Mouse (Mus musculus): ENCODE results near the gene Gan. TPM values are rescaled to one million over a fixed set of nuclear protein-coding genes. Genes with fewer than 3 reads are reported as not detected.

The Gan gene
- polyA plus RNA-seq, 1 experiment from 2014 or later: 2.3 TPM

DNA sequence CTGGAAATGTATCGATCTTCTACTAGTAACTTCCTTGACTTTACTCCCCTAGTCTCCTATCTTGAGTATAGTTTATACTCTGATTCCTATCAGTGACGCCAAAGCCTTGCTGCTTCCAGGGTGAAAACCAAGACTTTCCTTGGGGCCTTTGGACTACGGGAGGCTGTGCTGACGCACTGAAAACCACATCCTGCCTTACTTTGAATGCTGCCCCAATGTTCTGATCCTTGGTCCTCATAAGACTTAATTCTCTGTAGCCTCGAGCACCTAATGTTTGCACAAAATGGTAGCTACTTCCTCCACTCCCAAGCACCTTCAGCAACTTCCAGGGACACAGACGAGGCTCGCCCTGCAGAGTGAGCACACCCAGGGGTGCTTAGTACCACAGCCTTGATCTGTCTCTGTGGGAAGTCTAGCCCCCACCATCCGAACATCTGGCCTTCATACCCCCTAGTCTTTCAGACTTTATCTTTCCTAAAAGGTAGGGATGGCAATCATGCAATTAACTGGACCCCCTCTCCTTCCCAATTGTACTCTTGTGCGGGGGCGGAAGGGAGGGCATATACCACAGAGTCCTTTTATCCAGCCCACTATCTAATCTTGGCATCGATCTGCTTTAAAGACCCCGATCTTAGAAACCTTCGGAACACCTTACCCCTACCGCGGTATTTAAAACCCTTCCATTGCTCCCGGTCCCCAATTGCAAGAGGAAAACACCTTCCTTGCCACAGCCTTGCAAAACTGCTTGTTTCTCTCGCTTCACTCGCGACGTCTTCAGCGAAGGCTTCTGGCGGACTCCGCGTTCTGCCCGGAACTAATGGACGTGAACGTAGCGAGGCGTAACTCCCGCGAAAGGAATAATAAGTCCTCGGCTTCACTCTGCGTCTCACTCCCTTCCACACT, 818 bp upstream of the Gan start:
- DNase-seq (ENCODE audit: low spot score): peak; percentile 60

DNA sequence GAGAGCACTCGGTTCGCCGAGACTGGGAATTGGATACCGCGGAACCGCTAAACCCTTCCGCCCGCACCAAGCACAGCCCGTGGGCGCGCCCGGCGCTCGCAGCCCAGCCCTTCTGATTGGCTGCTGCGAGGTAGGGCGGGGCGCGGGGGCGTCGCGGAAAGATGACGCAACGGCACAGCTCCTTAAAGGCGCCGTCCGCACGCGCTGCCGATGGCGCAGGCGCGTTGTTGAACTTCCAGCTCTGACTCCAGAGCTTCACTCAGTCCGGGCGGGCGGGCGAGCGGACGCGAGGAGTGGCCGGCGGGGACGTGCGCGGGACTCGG, 205 bp upstream of the Gan start:
- peak; percentile 96 for DNase-seq (ENCODE audit: low spot score)

DNA sequence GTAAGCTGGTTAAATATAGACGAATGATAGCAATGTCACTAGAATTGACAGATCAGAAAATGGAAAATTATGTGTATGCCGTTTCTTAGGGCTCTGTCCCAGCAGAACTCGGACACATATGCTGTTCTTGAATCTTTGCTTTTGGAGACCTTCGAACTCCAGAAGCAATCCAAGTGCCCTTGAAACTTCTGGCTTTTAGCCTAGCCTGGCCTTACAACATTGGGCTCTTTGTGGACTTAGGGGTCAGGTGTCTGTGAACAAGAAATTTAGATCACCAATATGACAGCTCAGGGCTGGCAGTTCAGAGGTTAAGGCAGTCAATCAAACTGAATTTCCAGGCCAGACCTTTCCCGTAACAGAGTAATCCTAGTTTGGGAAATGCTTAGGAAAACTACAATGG, 1.1 kb downstream of the Gan start:
- no peak for DNase-seq (ENCODE audit: low spot score)

DNA sequence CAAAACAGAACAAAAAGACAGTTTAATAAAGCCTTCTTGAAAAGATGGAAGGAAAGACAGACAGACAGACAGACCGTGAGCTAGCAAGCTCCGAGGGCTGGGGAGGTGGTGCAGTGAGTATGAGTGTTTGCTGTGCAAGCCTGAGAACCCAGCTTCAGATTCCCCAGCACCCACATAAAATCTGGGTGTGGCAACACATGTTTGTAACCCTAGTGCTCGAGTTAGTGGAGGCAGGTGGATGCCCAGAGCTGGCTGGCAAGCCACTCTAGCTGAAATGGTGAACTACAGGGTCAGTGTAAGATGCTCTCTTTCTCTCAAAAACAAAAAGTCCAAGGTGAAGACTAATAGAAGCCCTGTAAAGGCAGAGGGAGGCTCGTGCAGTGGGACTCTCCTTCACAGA, 7.0 kb downstream of the Gan start:
- no peak for DNase-seq (ENCODE audit: low spot score)

DNA sequence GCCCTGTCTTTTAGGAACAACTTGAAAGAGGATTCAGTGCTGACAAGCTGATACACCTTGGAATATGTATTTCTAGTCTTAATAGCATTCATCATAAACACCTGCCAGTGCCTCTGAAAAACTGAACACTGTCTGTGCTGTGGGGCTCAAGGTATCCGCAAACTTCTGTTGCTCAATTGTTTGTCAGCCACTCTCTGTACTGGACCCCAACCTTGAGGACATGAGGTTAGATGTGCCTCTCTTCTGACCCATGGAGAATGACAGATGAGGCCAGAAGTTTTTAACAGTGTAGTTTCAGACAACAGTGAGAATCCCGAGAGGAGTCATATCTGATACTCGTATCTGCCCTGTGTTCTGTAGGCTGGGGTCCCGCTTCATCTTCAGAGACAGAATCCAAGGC, 7.6 kb downstream of the Gan start:
- no peak for DNase-seq (ENCODE audit: low spot score)

DNA sequence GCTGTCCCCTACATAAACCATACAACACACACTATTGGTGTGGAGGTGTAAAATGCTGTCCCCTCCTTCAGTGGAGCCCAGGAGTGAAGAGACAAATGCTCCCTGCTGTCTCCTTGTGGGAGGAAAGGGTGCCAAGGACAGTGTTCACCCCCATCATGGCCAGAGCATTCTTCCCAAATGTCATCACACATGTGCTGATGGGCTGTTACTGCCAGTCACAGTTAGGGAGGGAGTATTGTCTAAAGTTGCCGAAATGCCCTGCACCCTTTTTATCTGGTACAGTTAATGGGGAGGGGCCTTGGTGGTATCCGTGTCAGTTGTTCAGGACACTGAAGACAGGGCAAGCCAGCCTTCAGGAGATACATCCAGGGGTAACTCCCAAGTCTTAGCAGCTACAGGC, 8.6 kb downstream of the Gan start:
- DNase-seq (ENCODE audit: low spot score): no peak

DNA sequence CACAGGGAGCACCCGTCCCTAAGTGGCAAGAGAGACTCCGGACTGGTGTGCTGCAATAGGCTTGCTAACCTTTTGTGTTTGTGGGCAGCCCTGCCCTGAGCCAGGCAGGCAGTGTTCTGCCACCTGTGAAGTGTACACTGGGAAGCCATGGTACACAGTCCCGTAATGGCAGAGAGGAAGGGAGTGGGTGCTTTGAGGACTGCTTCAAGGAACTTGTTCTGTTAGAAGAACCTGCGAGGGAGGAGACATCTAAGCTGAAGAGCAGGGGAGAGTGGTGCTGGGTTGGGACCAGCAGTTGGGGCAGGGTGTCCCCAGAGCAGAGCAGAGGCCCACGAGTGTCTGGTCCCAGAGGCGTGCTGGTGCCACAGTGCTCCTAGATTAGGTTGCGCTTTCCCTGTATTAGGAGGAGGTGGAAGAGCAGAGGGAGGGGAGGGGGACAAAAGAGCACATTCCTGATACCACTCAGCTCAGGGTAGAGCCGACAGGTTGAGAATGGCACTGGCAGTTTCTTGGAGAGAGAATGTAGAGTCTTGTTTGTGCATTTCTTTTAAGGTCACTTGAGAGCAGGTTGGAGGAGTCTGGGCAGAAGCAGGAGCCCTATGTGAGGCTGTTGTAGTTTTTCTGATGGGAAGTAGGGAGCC, 9.4 kb downstream of the Gan start:
- DNase-seq (ENCODE audit: low spot score): no peak

DNA sequence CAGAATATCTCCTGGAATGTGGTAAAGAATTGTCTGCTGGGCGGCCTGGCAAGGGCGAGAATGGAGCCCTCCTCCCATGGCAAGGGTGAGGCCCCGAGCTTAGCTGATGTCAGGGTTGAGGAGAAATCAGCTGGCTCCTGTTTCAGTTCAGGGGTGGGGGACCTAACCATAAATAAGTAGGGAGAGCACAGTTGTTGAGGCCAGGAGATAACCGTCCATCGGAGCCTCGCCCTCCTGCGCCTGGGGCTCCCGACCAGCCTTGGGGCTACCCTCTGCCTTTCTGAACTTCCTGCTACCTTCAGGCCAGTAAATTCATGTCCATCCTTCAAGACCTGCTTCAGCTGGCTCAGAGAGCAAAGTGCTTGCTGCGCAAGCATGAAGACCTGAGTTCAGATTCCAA, 10.4 kb downstream of the Gan start:
- DNase-seq (ENCODE audit: low spot score): no peak

DNA sequence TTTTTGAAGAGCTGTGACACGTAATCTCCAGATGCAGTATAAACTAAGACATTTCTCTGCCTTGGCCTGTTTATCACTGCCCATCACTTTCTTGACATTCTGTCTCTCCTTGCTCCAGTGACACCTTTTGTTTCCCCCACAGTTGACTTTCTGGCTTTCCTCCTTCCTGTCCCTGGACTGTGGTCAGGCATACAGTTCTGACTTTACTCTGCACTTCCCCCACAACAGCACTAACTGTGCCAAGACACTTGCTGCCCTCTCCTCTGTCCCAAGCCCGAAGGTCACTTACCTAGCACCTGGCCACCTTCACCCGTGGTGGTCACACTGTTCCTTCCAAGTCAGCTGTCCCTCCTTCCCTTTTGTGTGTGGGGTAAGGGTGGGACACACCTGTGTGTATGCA, 13.9 kb downstream of the Gan start:
- DNase-seq (ENCODE audit: low spot score): no peak

DNA sequence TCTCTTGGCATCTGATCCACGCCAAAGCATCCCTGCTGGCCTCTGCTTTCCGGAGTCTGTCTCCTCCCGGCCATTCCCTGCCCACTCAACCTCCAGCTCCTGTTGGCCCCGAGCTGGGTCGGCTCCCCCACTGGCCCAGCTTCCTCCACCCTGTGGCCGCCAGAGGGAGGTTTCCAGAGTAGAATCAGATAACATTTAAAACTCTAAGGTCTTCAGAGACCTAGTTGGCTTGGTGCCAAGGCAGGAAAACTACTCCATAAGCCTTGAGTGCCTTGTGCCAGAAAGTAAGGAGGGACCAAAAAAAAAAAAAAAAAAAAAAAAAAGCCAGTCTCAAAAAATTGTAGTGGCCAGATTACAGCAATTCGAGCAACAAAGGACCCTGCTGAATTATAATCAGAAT, 15.0 kb downstream of the Gan start:
- no peak for DNase-seq (ENCODE audit: low spot score)

DNA sequence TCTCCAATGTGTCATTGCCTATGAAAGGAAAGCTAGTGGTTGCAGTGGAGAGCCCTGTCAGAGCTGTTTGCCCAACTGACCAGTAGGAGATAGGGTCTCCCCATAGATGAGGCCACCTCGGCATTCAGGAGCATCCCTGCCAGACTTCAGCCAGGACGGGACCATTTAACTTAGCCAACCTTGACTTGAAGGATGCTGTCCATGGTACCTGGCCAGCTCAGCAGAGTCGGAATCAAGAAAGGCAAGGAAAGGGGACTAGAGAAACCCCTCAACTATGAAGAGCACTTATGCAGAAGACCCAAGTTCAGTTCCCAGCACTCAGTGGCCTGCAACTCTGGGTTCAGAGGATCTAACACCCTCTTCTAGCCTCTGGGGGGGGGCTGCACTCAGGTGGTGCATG, 15.8 kb downstream of the Gan start:
- no peak for DNase-seq (ENCODE audit: low spot score)

DNA sequence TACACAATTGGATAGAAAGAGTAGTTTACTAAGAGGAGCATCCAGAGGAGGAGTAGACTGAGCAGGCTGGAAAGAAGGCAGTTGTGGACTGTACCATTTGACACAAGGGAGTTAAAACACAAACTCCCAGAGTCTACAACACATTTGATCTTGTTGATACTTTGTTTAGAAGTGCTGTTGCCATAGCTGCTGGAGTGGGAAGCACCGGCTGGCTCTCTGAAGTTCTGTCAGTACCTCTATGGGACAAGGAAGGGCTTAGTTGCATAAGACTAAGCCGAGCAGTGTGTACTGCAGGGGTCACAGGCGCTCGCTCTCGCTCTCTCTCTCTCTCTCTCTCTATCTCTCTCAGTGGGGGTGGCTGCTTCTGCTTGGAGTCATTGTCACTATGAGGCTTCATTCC, 16.6 kb downstream of the Gan start:
- DNase-seq (ENCODE audit: low spot score): no peak

DNA sequence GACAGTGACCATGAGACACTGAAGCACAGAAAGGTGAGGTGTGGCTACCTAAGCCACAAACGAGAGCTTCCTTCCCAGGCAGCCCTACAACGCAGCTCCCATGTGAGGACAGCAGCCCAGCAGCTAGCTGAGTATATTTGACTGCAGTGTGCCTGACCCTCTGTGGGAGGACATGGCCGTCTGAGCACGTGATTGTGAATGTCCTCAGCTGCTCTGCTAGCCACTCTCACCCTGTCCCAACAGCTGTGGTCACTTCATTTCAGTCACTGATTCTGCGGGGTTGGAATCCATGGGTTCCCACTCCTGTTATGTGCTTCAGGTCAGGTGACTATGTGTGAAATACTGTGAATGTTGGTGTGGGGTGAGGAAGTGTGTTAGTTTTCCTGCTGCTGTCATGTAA, 18.4 kb downstream of the Gan start:
- DNase-seq (ENCODE audit: low spot score): no peak

DNA sequence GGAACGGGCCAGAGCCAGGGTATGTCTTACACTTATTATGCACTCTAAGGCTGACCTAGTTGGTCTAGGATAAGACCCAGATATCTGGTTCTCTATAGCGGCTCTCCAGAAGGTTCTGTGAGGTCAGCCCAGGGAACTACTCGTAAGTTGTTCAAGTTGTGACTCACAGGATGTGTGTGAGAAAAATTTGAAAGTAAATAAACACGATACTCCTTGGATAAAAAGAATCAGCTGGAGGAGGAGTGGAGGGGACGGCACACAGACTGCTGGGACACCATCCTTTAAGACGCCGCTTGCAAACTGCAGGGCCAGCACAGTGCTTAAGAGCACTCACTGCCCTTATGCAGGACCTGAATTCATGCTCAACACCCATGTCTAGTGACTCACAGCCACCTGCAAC, 19.3 kb downstream of the Gan start:
- DNase-seq (ENCODE audit: low spot score): no peak

DNA sequence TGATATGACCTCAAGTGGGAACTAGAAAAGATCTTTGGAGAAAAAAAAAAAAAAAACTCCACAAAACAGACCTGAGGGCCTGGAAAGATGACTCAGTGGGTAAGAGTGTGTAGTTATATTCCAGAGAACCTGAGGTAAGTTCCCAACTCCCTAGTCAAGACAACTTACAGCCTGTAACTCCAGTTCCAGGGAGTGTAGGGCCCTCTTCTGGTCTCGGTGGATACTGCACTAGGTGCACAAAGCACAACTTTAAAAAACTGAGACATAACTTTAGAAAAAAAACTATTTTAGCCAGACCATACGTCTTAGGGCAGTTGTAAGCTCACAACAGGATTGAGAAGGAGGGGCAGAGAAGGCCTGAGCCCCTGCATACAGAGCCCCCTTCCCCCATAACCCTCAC, 20.1 kb downstream of the Gan start:
- DNase-seq (ENCODE audit: low spot score): no peak

DNA sequence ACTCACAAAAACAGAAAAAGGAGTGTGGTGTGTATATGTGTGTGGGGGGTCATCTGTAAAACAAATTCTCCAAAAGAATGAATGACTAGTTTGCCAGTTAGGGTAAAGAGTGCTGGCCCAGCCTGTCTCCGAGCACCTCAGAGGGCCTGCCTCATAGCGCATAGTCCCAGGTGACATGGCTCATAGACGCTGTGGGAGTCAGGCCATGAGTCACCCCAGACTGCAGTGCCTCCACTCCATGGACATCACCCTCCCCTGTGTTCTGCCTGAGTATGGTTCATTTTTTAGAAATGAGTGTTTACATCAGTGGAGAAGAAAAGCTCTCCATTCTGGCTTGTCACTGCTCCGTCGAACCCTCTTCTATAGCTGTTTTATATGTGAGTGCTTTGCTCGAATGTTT, 20.7 kb downstream of the Gan start:
- no peak for DNase-seq (ENCODE audit: low spot score)

DNA sequence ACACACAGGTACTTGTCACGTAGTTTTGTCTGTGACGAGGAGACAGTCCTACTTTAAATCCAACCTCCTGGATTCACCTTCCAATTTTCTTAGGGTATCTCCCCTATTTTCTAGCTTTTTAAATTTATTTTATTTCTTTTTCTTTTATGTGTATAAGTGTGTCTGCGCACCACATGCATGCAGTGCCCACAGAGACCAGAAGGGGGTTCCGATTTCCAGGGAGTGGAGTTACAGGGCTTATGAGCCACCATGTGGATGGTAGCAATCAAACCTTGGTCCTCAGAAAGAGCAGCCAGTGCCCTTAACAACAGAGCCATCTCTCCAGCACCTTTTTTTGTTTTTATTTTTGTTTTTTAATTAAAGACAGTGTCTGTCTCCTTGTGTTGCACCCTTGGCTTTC, 24.8 kb downstream of the Gan start:
- DNase-seq (ENCODE audit: low spot score): no peak

DNA sequence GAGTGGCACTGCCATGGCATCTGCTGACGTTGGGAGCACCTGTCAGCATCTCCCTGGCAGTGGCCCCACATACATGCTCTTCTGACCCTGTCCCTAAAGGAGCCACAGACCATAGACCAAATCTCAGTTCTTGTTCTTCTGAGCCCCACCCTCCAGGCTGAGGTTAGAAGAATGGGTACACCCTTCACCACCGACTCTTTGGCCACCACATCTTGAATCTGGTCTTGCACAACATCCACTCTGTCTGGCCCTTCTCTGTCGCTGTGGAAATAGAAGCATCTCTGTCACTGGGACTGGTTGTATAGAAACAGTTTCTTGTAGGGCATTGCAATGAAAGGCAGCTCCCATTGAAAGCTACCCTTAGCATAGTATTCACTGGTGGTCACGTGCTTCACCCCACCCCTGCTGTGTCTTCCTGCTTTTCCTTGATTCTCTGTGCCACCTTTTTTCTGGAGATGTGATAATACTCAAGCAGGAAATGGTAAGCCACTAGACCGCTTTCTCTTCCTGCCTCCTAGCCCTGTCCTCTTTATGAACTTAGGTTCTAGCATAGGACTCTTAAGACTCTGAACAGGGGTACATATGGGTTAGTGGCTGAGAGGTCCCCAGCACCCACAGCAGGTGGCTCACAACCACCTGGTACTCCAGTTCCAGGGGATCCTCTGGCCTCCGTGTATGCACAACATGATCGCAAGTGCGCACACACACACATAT, 25.9 kb downstream of the Gan start:
- peak; percentile 37 for DNase-seq (ENCODE audit: low spot score)

DNA sequence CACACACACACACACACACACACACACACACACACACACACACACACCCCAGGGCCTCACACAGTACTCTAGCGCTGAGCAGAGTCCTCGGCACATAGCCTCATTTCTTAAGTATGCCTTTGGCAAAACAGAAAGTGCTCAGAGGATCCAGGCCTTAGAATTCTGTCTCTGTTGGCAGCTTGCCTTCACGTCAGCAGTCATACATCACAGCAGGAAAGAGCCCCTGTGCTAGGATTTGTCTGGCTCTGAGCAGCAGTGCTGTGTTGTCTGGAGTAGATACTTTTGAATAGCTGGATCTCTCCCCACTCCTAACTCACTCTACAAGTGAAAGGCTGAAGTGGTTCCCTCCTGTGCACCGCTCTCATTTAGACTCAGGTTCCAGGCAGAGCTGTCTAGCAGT, 36.4 kb downstream of the Gan start:
- no peak for DNase-seq (ENCODE audit: low spot score)

DNA sequence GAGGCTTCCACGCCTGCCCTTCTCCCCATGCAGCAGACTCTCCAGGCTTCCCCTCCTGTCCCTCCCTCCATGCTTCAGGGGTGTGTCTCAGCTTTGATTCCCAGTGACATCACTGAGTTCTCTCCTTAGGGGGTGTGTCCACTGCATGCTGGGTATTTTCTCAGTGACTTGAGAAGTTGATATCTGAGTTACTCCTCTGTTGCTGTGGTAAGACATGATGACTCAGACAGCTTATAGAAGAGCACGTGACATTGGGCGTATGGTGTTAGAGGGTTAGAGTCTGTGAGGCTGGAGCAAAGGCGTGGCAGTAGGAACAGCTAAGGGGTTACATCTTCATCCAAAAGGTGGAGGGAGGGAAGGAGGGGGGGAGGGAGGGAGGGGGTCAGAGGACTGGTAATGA, 38.7 kb downstream of the Gan start:
- no peak for DNase-seq (ENCODE audit: low spot score)

DNA sequence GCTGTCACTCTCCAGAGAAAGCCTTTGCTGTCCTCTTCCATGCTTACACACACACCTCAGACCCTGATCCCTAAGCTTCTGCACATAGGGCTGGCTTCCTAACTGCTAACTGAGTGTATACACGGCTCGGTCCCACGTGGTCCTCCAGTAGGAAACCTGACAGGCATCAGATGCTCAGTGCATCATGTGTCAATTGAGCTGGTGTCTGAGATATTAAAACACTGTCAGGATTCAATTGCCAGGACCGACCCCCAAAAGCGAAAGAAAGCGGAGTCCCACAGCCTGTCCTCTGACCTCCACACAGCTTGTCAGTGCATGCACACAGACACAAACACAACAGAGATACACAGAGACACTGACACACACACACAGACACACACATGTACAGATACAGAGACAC, 39.6 kb downstream of the Gan start:
- no peak for DNase-seq (ENCODE audit: low spot score)

DNA sequence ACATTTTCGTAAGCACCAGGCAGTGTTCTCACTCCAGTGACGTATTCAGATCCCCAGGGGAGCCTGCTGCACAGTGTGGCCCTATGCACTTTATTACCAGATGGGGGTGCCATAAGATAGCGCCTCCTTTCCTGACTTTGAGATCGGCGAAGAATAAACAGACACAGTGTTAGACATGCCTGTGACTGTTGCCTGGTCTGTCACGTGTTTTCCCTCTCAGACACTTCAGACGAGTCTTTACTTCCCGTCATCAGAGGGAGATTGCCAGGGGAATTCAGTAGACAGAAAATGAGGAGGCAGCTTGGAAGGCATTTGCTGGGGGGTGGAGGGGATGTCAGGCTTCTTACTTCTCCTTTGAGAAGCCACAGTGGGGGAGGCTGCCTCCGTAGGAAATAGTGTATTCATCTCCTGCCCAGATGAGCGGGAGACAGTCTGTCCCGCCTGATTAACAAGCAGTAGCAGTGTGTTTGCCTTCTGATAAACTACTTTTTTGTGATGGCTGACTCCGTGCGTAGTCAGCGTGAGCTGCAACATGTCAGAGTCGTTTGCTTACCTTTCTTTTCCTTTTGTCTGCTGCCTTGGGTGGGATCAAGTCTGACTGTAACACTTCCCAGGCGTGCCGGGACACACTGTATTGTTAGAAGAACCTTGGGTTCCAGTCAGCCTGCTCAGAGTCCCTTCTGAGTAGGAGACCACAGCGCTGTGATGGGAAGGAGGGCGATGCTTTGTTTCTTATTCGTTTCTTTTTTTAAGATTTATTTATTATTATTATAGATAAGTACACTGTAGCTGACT, 40.4 kb downstream of the Gan start:
- DNase-seq (ENCODE audit: low spot score): peak; percentile 83
